Mouse (Mus musculus) ovary, adult 10 weeks (tissue): ENCODE results near the gene Hint1. TPM values are rescaled to one million over a fixed set of nuclear protein-coding genes. Genes with fewer than 3 reads are reported as not detected.

Source experiments
- polyA plus RNA-seq: library from polyadenylated mRNA; stranded (reverse); fragments of 350-450 nt; fragmentation: Illumina TruSeq; extraction: RNeasy Lipid Tissue Mini Kit (QIAGEN cat#74804); gene quantifications from one replicate; pipeline ENCODE4 v1.2.3, GENCODE M21; 2014

The Hint1 gene
- polyA plus RNA-seq, result 188 TPM

GRCm38 (mm10) chr11:54866119-54867048 lies at the start of gene Hint1:
Hint1 (plus strand) TSS chr11:54866383.

GRCm38 (mm10) chr11:54860256-54861038 lies 5.7 kb upstream of the Hint1 start, which contains the start of gene Lyrm7:
Lyrm7 (minus strand) TSS chr11:54860916.

GRCm38 (mm10) chr11:54902333-54903323 lies 36.4 kb downstream of the Hint1 start, which contains the start of gene Gpx3:
Gpx3 (plus strand) TSS chr11:54902453.

Other genes with a start within 250 kb of the Hint1 start
- 66.5 TPM for gene Cdc42se2, start 78.7 kb upstream of the Hint1 start, polyA plus RNA-seq
- 13.0 TPM for gene Lyrm7, start 5.5 kb upstream of the Hint1 start, polyA plus RNA-seq
- 168 TPM for gene Gpx3, start 36.1 kb downstream of the Hint1 start, polyA plus RNA-seq
- 2.2 TPM for gene Tnip1, start 96.5 kb downstream of the Hint1 start, polyA plus RNA-seq
- gene Anxa6, start 167.1 kb downstream of the Hint1 start, polyA plus RNA-seq, result 18.8 TPM
- 10.8 TPM for gene Ccdc69, start 211.7 kb downstream of the Hint1 start, polyA plus RNA-seq
- 80.1 TPM for gene Gm2a, start 231.7 kb downstream of the Hint1 start, polyA plus RNA-seq